Mouse (Mus musculus): Measurements from ENCODE around the gene Cmss1. TPM values are rescaled to one million over a fixed set of nuclear protein-coding genes. Genes with fewer than 3 reads are reported as not detected.

Cmss1 gene
- polyA plus RNA-seq, 1 experiment from 2014 or later = 58.3 TPM

DNA sequence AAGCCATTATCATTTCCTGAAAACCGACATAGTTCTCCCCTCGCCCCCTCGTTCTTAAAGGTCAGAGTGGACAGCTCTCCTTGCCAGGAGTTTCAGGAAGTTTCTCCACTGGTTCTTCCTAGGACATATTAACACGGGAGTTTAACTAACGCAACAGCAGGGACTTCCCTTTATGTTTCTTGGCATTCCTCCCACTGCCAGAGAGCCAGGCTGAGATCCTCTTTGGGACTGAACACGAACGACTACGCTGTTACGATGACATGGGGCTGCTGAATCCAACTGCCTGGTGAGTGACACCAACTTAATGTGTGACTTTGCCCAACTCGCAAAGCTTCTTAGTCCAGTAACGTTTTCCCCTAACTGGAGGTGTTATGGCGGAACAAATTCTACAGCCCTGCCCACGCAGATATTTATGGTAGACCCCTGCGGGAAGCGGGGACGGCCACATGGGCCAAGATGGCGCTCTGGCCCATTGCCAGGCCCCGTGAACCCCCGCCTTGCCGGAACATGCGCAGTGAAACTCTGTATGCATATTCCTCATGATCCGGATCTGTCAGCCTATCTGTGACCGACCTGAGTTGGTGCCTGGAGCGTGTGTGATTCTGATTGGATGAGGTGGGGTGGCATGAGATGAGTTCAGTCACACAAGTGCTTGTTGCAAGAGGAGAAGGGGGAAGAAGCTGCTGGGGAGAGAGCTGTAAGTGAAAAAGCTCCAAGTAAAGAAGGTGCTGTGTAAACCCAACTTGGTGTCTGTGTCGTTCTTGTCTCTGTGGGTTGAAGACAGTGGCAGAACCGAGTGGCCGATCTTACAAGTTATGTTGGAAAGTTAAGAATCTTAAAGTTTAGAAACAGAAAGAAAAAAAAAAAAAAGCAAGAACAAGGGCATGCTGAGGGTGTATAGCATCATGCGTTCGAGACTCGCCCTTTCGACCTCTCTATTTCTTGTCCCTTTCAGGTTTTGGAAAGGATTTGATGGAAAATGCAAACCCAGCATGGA is 326.1 kb downstream of the Cmss1 start:
- Histone ChIP-seq H3K27ac (replicated peaks; ENCODE audit: low read depth, low read length) (no peak overlapping the region), H3K4me2 (ENCODE audit: low read depth, severe bottlenecking) (no peak overlapping the region), H3K9ac (ENCODE audit: low read length) (no peak overlapping the region), H3K4me3 (ENCODE audit: low read depth, low read length) (no peak overlapping the region), H3K36me3 (ENCODE audit: control insufficient read depth, insufficient read depth, low read length) (no peaks in the 10 kb centered on the region), H3K27me3 (ENCODE audit: control insufficient read depth, insufficient read depth, low read length) (no peaks in the 10 kb centered on the region), H3K9me3 (ENCODE audit: control insufficient read depth, low read length) (no peaks in the 10 kb centered on the region), H3K4me1 (ENCODE audit: control insufficient read depth, insufficient read depth, low read length) (no peaks in the 10 kb centered on the region)
- no peak for ATAC-seq (ENCODE audit: insufficient number of reproducible peaks, low FRiP score, low TSS enrichment, low read depth)
- WGBS = 92% methylated on average over 31 of the region's 31 CpGs
- DNase-seq (ENCODE audit: low spot score) = no peak

DNA sequence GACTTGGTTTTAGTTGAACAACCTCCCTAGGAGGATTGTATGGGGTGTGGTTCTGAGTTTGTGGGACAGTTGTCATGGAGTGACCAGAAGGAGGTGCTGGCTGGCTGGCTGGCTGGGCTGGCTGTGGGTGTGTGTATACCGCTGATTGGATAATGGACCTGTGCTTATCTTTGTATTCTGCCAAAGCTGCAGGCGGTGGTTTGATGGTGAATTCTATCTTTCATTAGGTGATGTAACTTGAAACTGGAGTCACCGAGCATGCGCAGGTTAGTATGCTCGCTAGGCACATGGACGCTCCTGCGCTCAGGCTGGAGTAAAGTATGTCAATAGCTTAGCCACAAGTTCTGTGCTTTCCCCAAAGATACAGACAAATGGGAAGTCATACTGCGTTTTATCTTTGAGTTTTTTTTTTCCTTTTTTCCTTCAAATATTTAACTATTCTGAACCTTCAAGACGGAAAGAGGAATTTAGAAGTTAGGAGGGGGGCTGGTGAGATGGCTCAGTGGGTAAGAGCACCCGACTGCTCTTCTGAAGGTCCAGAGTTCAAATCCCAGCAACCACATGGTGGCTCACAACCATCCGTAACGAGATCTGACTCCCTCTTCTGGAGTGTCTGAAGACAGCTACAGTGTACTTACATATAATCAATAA is 327.6 kb downstream of the Cmss1 start:
- Histone ChIP-seq H3K9me3 (ENCODE audit: control insufficient read depth, low read length) (no peaks in the 10 kb centered on the region), H3K36me3 (ENCODE audit: control insufficient read depth, insufficient read depth, low read length) (no peaks in the 10 kb centered on the region), H3K27me3 (ENCODE audit: control insufficient read depth, insufficient read depth, low read length) (no peaks in the 10 kb centered on the region), H3K9ac (ENCODE audit: low read length) (no peak overlapping the region), H3K4me2 (ENCODE audit: low read depth, severe bottlenecking) (no peak overlapping the region), H3K4me1 (ENCODE audit: control insufficient read depth, insufficient read depth, low read length) (no peaks in the 10 kb centered on the region), H3K4me3 (ENCODE audit: low read depth, low read length) (no peak overlapping the region), H3K27ac (replicated peaks; ENCODE audit: low read depth, low read length) (no peak overlapping the region)
- no peak for ATAC-seq (ENCODE audit: insufficient number of reproducible peaks, low FRiP score, low TSS enrichment, low read depth)
- no peak for DNase-seq (ENCODE audit: low spot score)
- WGBS = 91% methylated on average over 10 of the region's 12 CpGs

DNA sequence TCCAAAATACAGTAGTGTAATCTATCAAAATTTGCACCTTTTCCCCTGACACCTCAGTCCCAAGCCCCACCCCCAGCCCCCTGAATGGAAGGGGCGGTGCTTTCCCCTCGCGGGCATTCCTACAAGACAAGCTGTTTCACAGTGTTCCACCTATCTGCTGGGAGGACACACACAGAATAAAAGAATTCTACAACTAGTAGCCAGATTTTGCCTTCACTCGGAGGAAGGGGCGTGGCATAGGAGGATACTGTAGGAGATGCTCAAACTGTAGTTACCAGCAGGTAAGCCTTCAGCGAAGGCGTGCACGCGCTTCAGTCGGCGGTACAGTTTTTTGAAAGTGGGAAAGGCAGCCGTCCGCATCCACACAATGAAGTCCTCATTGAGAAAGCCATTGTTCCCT is 336.9 kb downstream of the Cmss1 start:
- no peak for DNase-seq (ENCODE audit: low spot score)
- Histone ChIP-seq H3K36me3 (ENCODE audit: control insufficient read depth, insufficient read depth, low read length) (no peaks in the 10 kb centered on the region), H3K9me3 (ENCODE audit: control insufficient read depth, low read length) (no peaks in the 10 kb centered on the region; the same call in 1 of the 2 replicates), H3K4me1 (ENCODE audit: control insufficient read depth, insufficient read depth, low read length) (no peaks in the 10 kb centered on the region), H3K27ac (replicated peaks; ENCODE audit: low read depth, low read length) (no peak overlapping the region), H3K27me3 (ENCODE audit: control insufficient read depth, insufficient read depth, low read length) (no peaks in the 10 kb centered on the region), H3K4me2 (ENCODE audit: low read depth, severe bottlenecking) (no peak overlapping the region), H3K9ac (ENCODE audit: low read length) (no peak overlapping the region), H3K4me3 (ENCODE audit: low read depth, low read length) (no peak overlapping the region)
- WGBS = 90% methylated on average over 13 of the region's 13 CpGs
- no peak for ATAC-seq (ENCODE audit: insufficient number of reproducible peaks, low FRiP score, low TSS enrichment, low read depth)

DNA sequence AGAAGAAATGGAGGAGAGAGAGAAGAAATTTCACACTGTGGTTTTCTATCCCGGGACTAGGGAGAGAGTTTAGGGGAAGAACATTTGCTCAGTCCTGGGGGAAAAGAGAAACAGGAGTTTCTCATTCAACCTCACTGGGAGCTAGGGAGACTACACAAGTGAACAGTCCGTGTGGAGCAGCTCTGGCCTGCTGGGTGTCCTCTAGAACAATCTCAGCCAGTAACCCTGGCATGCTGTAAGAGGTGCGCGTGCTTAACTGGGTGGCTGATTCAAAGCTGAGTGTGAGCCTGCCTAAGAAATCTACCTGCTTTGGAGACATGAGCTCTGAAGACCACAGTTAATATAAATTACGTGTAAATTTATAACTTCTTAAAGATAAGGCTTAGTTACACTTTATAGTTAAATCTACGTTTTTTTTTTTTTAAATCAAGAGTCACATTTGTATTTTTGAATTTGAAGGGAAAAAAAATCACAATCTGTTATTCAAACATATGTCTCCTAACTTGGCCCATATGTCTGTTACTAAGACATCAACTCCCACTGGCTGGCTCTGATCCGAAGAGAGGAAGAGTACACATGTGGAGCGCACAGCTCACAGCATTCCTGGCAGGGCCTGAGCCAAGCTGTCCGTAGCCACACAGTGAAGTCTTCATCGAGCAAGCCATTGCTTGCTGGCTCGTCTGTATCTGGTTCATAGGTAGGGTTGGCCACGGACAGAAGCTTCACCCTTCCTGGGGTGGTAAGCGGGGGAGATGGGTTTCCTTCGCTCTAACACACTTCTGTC is 338.4 kb downstream of the Cmss1 start:
- Histone ChIP-seq H3K4me3 (ENCODE audit: low read depth, low read length) (no peak overlapping the region), H3K9ac (ENCODE audit: low read length) (no peak overlapping the region)
- 90% methylated on average over 14 of the region's 14 CpGs for WGBS

DNA sequence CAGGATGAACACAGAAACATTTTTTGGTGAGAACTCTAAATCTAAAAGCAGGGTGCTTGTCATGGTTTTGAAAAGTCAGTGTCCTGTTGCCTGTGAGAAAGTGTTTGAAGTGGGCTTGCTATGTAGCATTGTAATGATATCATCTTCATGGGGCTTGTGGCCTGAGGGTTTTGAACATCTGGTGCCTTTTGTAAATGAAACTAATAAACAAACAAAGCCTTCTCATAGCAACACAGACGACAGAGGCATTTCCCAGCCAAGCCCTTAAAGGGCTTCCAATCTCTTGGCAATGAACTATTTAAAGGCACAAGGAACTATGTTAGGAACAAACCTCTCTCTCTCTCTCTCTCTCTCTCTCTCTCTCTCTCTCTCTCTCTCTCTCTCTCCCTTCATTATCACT is 339.6 kb downstream of the Cmss1 start:
- Histone ChIP-seq H3K4me1 (ENCODE audit: control insufficient read depth, insufficient read depth, low read length) (no peaks in the 10 kb centered on the region), H3K4me2 (ENCODE audit: low read depth, severe bottlenecking) (no peak overlapping the region), H3K27me3 (ENCODE audit: control insufficient read depth, insufficient read depth, low read length) (no peaks in the 10 kb centered on the region), H3K9ac (ENCODE audit: low read length) (no peak overlapping the region), H3K4me3 (ENCODE audit: low read depth, low read length) (no peak overlapping the region), H3K9me3 (ENCODE audit: control insufficient read depth, low read length) (no peaks in the 10 kb centered on the region; the same call in 1 of the 2 replicates), H3K27ac (replicated peaks; ENCODE audit: low read depth, low read length) (no peak overlapping the region), H3K36me3 (ENCODE audit: control insufficient read depth, insufficient read depth, low read length) (no peaks in the 10 kb centered on the region)
- no peak for ATAC-seq (ENCODE audit: insufficient number of reproducible peaks, low FRiP score, low TSS enrichment, low read depth)
- DNase-seq (ENCODE audit: low spot score) = no peak
- WGBS = 8% methylated on average over 1 of the region's 1 CpGs

More for the DNA sequence above, 338.4 kb downstream of the Cmss1 start:
- Histone ChIP-seq H3K36me3 (ENCODE audit: control insufficient read depth, insufficient read depth, low read length) (no peaks in the 10 kb centered on the region), H3K27me3 (ENCODE audit: control insufficient read depth, insufficient read depth, low read length) (no peaks in the 10 kb centered on the region), H3K4me1 (ENCODE audit: control insufficient read depth, insufficient read depth, low read length) (no peaks in the 10 kb centered on the region), H3K27ac (replicated peaks; ENCODE audit: low read depth, low read length) (no peak overlapping the region), H3K4me2 (ENCODE audit: low read depth, severe bottlenecking) (no peak overlapping the region), H3K9me3 (ENCODE audit: control insufficient read depth, low read length) (no peaks in the 10 kb centered on the region; the same call in 1 of the 2 replicates)
- no peak for DNase-seq (ENCODE audit: low spot score)
- ATAC-seq (ENCODE audit: insufficient number of reproducible peaks, low FRiP score, low TSS enrichment, low read depth) = no peak

DNA sequence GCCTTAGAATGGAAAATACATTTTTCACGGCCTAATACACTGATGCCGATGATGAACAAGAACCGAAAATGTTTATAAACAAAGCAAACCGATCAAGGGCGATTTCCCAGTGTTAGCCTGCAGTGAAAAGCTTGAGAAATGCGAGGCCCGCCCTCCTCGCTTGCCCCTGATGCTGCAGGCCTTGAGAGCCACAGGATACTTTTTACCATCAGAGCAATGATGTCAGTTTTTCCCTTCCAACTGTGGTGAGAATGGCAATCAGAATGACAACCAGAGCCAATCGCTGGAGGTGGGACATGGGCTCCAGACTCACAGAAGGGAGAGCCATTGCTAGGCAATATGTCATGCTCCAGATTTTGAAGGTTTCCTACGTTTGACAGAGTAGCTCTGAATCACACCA is 346.5 kb downstream of the Cmss1 start:
- 88% methylated on average over 10 of the region's 10 CpGs for WGBS
- Histone ChIP-seq H3K27ac (replicated peaks; ENCODE audit: low read depth, low read length) (no peak overlapping the region), H3K4me3 (ENCODE audit: low read depth, low read length) (no peak overlapping the region), H3K27me3 (ENCODE audit: control insufficient read depth, insufficient read depth, low read length) (no peaks in the 10 kb centered on the region), H3K36me3 (ENCODE audit: control insufficient read depth, insufficient read depth, low read length) (no peaks in the 10 kb centered on the region), H3K4me1 (ENCODE audit: control insufficient read depth, insufficient read depth, low read length) (no peaks in the 10 kb centered on the region), H3K9ac (ENCODE audit: low read length) (no peak overlapping the region), H3K9me3 (ENCODE audit: control insufficient read depth, low read length) (no peaks in the 10 kb centered on the region), H3K4me2 (ENCODE audit: low read depth, severe bottlenecking) (no peak overlapping the region)
- no peak for DNase-seq (ENCODE audit: low spot score)
- ATAC-seq (ENCODE audit: insufficient number of reproducible peaks, low FRiP score, low TSS enrichment, low read depth) = no peak

DNA sequence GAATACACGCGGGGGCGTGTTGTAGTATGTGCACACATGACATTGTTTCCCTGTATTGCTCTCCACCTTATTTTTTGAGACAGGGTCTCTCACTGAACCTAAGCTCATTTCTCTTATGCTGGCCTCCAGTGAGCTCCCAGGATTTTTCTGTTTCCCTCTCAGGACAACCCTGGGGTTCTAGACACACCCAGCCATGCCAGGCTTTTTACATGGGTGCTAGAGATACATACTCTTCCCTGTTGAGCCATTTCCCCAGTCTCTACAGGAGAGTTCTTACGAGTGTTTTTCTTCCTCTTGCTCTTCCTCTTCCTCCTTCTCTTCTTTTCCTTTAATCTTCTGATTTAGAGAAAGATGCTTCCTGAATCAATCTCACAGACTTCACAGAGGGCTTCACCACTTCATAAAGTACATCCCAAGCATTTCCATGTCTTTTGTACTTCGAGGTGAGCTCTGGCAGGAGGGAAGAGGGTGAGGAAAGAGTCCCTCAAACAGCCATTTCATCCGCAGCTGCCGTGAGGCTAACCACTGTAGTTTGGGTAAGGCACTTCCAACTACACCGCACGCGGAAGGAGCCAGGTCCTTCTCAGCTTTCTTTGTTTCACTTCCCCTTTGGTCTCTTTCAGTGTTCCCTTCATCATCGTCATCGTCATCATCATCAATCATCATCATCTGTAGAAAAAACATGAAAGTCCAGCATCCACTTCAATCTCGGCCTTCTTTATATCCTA is 347.1 kb downstream of the Cmss1 start:
- no peak overlapping the region for H3K4me2 ChIP-seq (ENCODE audit: low read depth, severe bottlenecking)
- 90% methylated on average over 13 of the region's 13 CpGs for WGBS
- no peaks in the 10 kb centered on the region for H3K36me3 ChIP-seq (ENCODE audit: control insufficient read depth, insufficient read depth, low read length)
- no peak for DNase-seq (ENCODE audit: low spot score)
- no peak overlapping the region for H3K9ac ChIP-seq (ENCODE audit: low read length)
- no peaks in the 10 kb centered on the region for H3K9me3 ChIP-seq (ENCODE audit: control insufficient read depth, low read length)
- no peak for ATAC-seq (ENCODE audit: insufficient number of reproducible peaks, low FRiP score, low TSS enrichment, low read depth)
- H3K4me1 ChIP-seq (ENCODE audit: control insufficient read depth, insufficient read depth, low read length) = no peaks in the 10 kb centered on the region
- H3K4me3 ChIP-seq (ENCODE audit: low read depth, low read length) = no peak overlapping the region
- H3K27me3 ChIP-seq (ENCODE audit: control insufficient read depth, insufficient read depth, low read length) = no peaks in the 10 kb centered on the region
- H3K27ac ChIP-seq (replicated peaks; ENCODE audit: low read depth, low read length) = no peak overlapping the region

Data from limb, embryonic 11.5 days (tissue).